9 mouse cellular contexts compared by ENCODE assay signal in genomic region chr2:84476131-84476530, GRCm38 (mm10). TPM values are rescaled to one million over a fixed set of nuclear protein-coding genes. Genes with fewer than 3 reads are reported as not detected.
A peak's percentile ranks its signal among the peaks of the same experiment; 100 is the strongest.
DNase-seq lines count a peak whose midpoint lies in the region; ATAC-seq lines count a peak whose summit lies in the region.
"Had no signal": no experiment of that assay in that cellular context is flagged by ENCODE, and none has a peak within 500 bp of the region (broad histone marks: within the 10 kb centered on the region; RNA-seq: fewer than 3 reads in every experiment).

No protein-coding gene starts in this region.

- no peak overlapping the region for H3K4me3 ChIP-seq in forebrain, embryonic 12.5 days (replicated peaks)
- no peak overlapping the region for H3K4me3 ChIP-seq in forebrain, embryonic 11.5 days (ENCODE audit: low read depth, low read length)
- H3K4me3 ChIP-seq in midbrain, embryonic 10.5 days, result peak overlapping the region; percentile 14; the same call in 1 of the 2 replicates
- H3K4me3 ChIP-seq in midbrain, embryonic 14.5 days (replicated peaks; ENCODE audit: low read depth, low read length), result no peak overlapping the region
- H3K4me3 ChIP-seq in intestine, embryonic 14.5 days (ENCODE audit: low read depth, low read length), result peak overlapping the region; percentile 51
- H3K4me3 ChIP-seq in neural tube, embryonic 15.5 days (replicated peaks), result peak overlapping the region; percentile 24
- H3K4me3 ChIP-seq: forebrain, embryonic 13.5 days had no signal

- 55% methylated on average over 3 of the region's 3 CpGs for WGBS in forebrain, embryonic 12.5 days
- WGBS in forebrain, embryonic 11.5 days, result 67% methylated on average over 3 of the region's 3 CpGs
- WGBS in midbrain, embryonic 10.5 days, result 81% methylated on average over 3 of the region's 3 CpGs
- WGBS in midbrain, embryonic 14.5 days, result 62% methylated on average over 3 of the region's 3 CpGs
- 24% methylated on average over 3 of the region's 3 CpGs for WGBS in intestine, embryonic 14.5 days
- 62% methylated on average over 3 of the region's 3 CpGs for whole genome bisulfite sequencing in neural tube, embryonic 15.5 days

- no peaks in the 10 kb centered on the region for H3K9me3 ChIP-seq in forebrain, embryonic 12.5 days
- H3K9me3 ChIP-seq in forebrain, embryonic 11.5 days (ENCODE audit: control insufficient read depth, low read length), result no peaks in the 10 kb centered on the region
- no peaks in the 10 kb centered on the region for H3K9me3 ChIP-seq in midbrain, embryonic 10.5 days (replicated peaks)
- H3K9me3 ChIP-seq in midbrain, embryonic 14.5 days (ENCODE audit: control insufficient read depth, low read length), result no peaks in the 10 kb centered on the region
- no peaks in the 10 kb centered on the region for H3K9me3 ChIP-seq in intestine, embryonic 14.5 days (ENCODE audit: control insufficient read depth, low read length)
- no peaks in the 10 kb centered on the region for H3K9me3 ChIP-seq in neural tube, embryonic 15.5 days (replicated peaks)
- H3K9me3 ChIP-seq: forebrain, embryonic 13.5 days had no signal

- no peak for DNase-seq in forebrain, embryonic 11.5 days (ENCODE audit: low spot score)
- no peak for DNase-seq in midbrain, embryonic 10.5 days (ENCODE audit: low spot score)
- no peak for DNase-seq in midbrain, embryonic 14.5 days
- no peak for DNase-seq in intestine, embryonic 14.5 days (ENCODE audit: low spot score)
- DNase-seq in ovary, adult 18-20 months (ENCODE audit: low spot score), result no peak

- H3K4me2 ChIP-seq in forebrain, embryonic 12.5 days, result peak overlapping the region; percentile 2; the same call in 1 of the 2 replicates
- H3K4me2 ChIP-seq in forebrain, embryonic 11.5 days (ENCODE audit: low read depth, low read length, severe bottlenecking), result no peak overlapping the region
- no peak overlapping the region for H3K4me2 ChIP-seq in midbrain, embryonic 14.5 days (ENCODE audit: low read length)
- peak overlapping the region; percentile 68 for H3K4me2 ChIP-seq in intestine, embryonic 14.5 days (ENCODE audit: low read length)
- peak overlapping the region; percentile 38 for H3K4me2 ChIP-seq in neural tube, embryonic 15.5 days
- H3K4me2 ChIP-seq: forebrain, embryonic 13.5 days had no signal

- no peak for ATAC-seq in forebrain, embryonic 12.5 days (ENCODE audit: low FRiP score)
- no peak for ATAC-seq in forebrain, embryonic 11.5 days (replicated peaks; ENCODE audit: low FRiP score)
- no peak for ATAC-seq in midbrain, embryonic 14.5 days (ENCODE audit: low FRiP score, low TSS enrichment)
- ATAC-seq in intestine, embryonic 14.5 days (replicated peaks; ENCODE audit: low FRiP score, low TSS enrichment, low read depth), result no peak
- ATAC-seq in neural tube, embryonic 15.5 days (ENCODE audit: low FRiP score), result no peak
- no peak for ATAC-seq in cerebellum, adult (ENCODE audit: insufficient number of reproducible peaks, low FRiP score, low TSS enrichment)
- ATAC-seq: forebrain, embryonic 13.5 days had no signal

- H3K27me3 ChIP-seq in forebrain, embryonic 12.5 days, result no peaks in the 10 kb centered on the region
- H3K27me3 ChIP-seq in forebrain, embryonic 11.5 days (ENCODE audit: control insufficient read depth, insufficient read depth, low read length), result no peaks in the 10 kb centered on the region
- no peaks in the 10 kb centered on the region for H3K27me3 ChIP-seq in midbrain, embryonic 10.5 days (ENCODE audit: low read depth, poor library complexity, severe bottlenecking)
- no peaks in the 10 kb centered on the region for H3K27me3 ChIP-seq in midbrain, embryonic 14.5 days (ENCODE audit: control insufficient read depth, insufficient read depth, low read length)
- H3K27me3 ChIP-seq in intestine, embryonic 14.5 days (replicated peaks; ENCODE audit: control insufficient read depth, insufficient read depth, low read length), result no peaks in the 10 kb centered on the region
- H3K27me3 ChIP-seq in neural tube, embryonic 15.5 days (replicated peaks), result no peaks in the 10 kb centered on the region
- H3K27me3 ChIP-seq: forebrain, embryonic 13.5 days had no signal

- H3K9ac ChIP-seq in forebrain, embryonic 12.5 days, result no peak overlapping the region
- H3K9ac ChIP-seq in forebrain, embryonic 11.5 days (ENCODE audit: low read length), result no peak overlapping the region
- H3K9ac ChIP-seq in midbrain, embryonic 14.5 days (replicated peaks; ENCODE audit: low read length), result no peak overlapping the region
- H3K9ac ChIP-seq in intestine, embryonic 14.5 days (ENCODE audit: low read length), result peak overlapping the region; percentile 38
- H3K9ac ChIP-seq in neural tube, embryonic 15.5 days (replicated peaks), result no peak overlapping the region
- H3K9ac ChIP-seq: forebrain, embryonic 13.5 days had no signal

- H3K4me1 ChIP-seq in forebrain, embryonic 12.5 days, result no peaks in the 10 kb centered on the region
- no peaks in the 10 kb centered on the region for H3K4me1 ChIP-seq in forebrain, embryonic 11.5 days (replicated peaks; ENCODE audit: control insufficient read depth, insufficient read depth, low read length)
- H3K4me1 ChIP-seq in midbrain, embryonic 10.5 days, result peaks cover 18% of the 10 kb centered on the region
- H3K4me1 ChIP-seq in midbrain, embryonic 14.5 days (ENCODE audit: control insufficient read depth, insufficient read depth, low read length), result no peaks in the 10 kb centered on the region
- H3K4me1 ChIP-seq in intestine, embryonic 14.5 days (replicated peaks; ENCODE audit: control insufficient read depth, insufficient read depth, low read length), result peaks cover 9% of the 10 kb centered on the region
- H3K4me1 ChIP-seq in neural tube, embryonic 15.5 days, result no peaks in the 10 kb centered on the region
- H3K4me1 ChIP-seq: forebrain, embryonic 13.5 days had no signal

- H3K27ac ChIP-seq in forebrain, embryonic 12.5 days, result no peak overlapping the region
- no peak overlapping the region for H3K27ac ChIP-seq in forebrain, embryonic 11.5 days (ENCODE audit: low read depth, low read length)
- peak overlapping the region; percentile 2; the same call in 1 of the 2 replicates for H3K27ac ChIP-seq in midbrain, embryonic 10.5 days (replicated peaks)
- H3K27ac ChIP-seq in midbrain, embryonic 14.5 days (replicated peaks; ENCODE audit: low read depth, low read length), result no peak overlapping the region
- H3K27ac ChIP-seq in intestine, embryonic 14.5 days (ENCODE audit: low read depth), result peak overlapping the region; percentile 67
- H3K27ac ChIP-seq in neural tube, embryonic 15.5 days (replicated peaks), result no peak overlapping the region
- H3K27ac ChIP-seq: forebrain, embryonic 13.5 days had no signal

- H3K36me3 ChIP-seq in forebrain, embryonic 12.5 days (replicated peaks), result no peaks in the 10 kb centered on the region
- H3K36me3 ChIP-seq in forebrain, embryonic 11.5 days (ENCODE audit: control insufficient read depth, insufficient read depth, low read length), result no peaks in the 10 kb centered on the region
- H3K36me3 ChIP-seq in midbrain, embryonic 10.5 days, result no peaks in the 10 kb centered on the region
- H3K36me3 ChIP-seq in midbrain, embryonic 14.5 days (ENCODE audit: control insufficient read depth, insufficient read depth, low read length), result no peaks in the 10 kb centered on the region
- H3K36me3 ChIP-seq in intestine, embryonic 14.5 days (ENCODE audit: control insufficient read depth, insufficient read depth, low read length), result peaks cover 19% of the 10 kb centered on the region
- no peaks in the 10 kb centered on the region for H3K36me3 ChIP-seq in neural tube, embryonic 15.5 days

RNA-seq across cellular contexts. Expression of gene Tfpi, which starts 0.4 kb away (rescaled TPM):
- polyA plus RNA-seq in forebrain, embryonic 12.5 days (2016; fragmentation: Nextera tagmentation; extraction: Ambion mirVana), result 9.0 and 9.4 TPM in 2 replicates
- 9.0 and 9.9 TPM in 2 replicates for polyA plus RNA-seq in forebrain, embryonic 11.5 days (2014; fragmentation: Nextera tagmentation; extraction: Ambion mirVana)
- polyA plus RNA-seq in midbrain, embryonic 10.5 days (2016; fragmentation: Nextera tagmentation; extraction: Ambion mirVana), result 16.5 and 17.2 TPM in 2 replicates
- polyA plus RNA-seq in midbrain, embryonic 14.5 days (2014; fragmentation: Nextera tagmentation; extraction: Ambion mirVana), result 5.5 and 17.7 TPM in 2 replicates
- 53.9 and 60.1 TPM in 2 replicates for polyA plus RNA-seq in intestine, embryonic 14.5 days (2014; fragmentation: Nextera tagmentation; extraction: Ambion mirVana)
- polyA plus RNA-seq in neural tube, embryonic 15.5 days (2015; fragmentation: Nextera tagmentation; extraction: Ambion mirVana), result 21.2 and 25.9 TPM in 2 replicates

RNA-seq across cellular contexts. Expression of gene Calcrl, which starts 50.9 kb away (rescaled TPM):
- 10.3 and 11.0 TPM in 2 replicates for polyA plus RNA-seq in forebrain, embryonic 12.5 days (2016; fragmentation: Nextera tagmentation; extraction: Ambion mirVana)
- 13.3 and 14.1 TPM in 2 replicates for polyA plus RNA-seq in forebrain, embryonic 11.5 days (2014; fragmentation: Nextera tagmentation; extraction: Ambion mirVana)
- polyA plus RNA-seq in midbrain, embryonic 10.5 days (2016; fragmentation: Nextera tagmentation; extraction: Ambion mirVana), result 11.3 and 13.4 TPM in 2 replicates
- polyA plus RNA-seq in midbrain, embryonic 14.5 days (2014; fragmentation: Nextera tagmentation; extraction: Ambion mirVana), result 3.5 and 10.6 TPM in 2 replicates
- polyA plus RNA-seq in intestine, embryonic 14.5 days (2014; fragmentation: Nextera tagmentation; extraction: Ambion mirVana), result 34.3 and 42.3 TPM in 2 replicates
- 23.2 and 26.9 TPM in 2 replicates for polyA plus RNA-seq in neural tube, embryonic 15.5 days (2015; fragmentation: Nextera tagmentation; extraction: Ambion mirVana)

Comparison
In these comparisons a context has a peak if more than half of its experiments do, and no peak if none do; other contexts are left out.
1. H3K27ac ChIP-seq: peak in midbrain, embryonic 10.5 days (single experiment) and intestine, embryonic 14.5 days (single experiment); none in forebrain, embryonic 12.5 days (single experiment), forebrain, embryonic 11.5 days (single experiment), midbrain, embryonic 14.5 days (single experiment) and neural tube, embryonic 15.5 days (single experiment).
2. H3K4me2 ChIP-seq: peak in forebrain, embryonic 12.5 days (single experiment), intestine, embryonic 14.5 days (single experiment) and neural tube, embryonic 15.5 days (single experiment); none in forebrain, embryonic 11.5 days (single experiment) and midbrain, embryonic 14.5 days (single experiment).
3. H3K4me3 ChIP-seq: peak in midbrain, embryonic 10.5 days (single experiment), intestine, embryonic 14.5 days (single experiment) and neural tube, embryonic 15.5 days (single experiment); none in forebrain, embryonic 12.5 days (single experiment), forebrain, embryonic 11.5 days (single experiment) and midbrain, embryonic 14.5 days (single experiment).